Mouse (Mus musculus) MEL (cell line): ENCODE data around the gene Nup62. TPM values are rescaled to one million over a fixed set of nuclear protein-coding genes. Genes with fewer than 3 reads are reported as not detected.
A peak's percentile ranks its signal among the peaks of the same experiment; 100 is the strongest.

Source experiments
- DNase-seq: peaks from one replicate; pipeline ENCODE4 v3.0.0; 2011; ENCODE audit warnings: low read depth, low spot score
- H3K27ac ChIP-seq: 2 replicates; pipeline ENCODE4 v1.5.1; 2012; ENCODE audit warnings: low read depth, mild to moderate bottlenecking, control low read depth, low read length, moderate library complexity; ENCODE audit not compliant: control insufficient read depth
- H3K27me3 ChIP-seq, 2 experiments: fragments of 150-350 bp in 1 of 2; sonication (generic) in 1 of 2; 2 replicates each; pipeline ENCODE4 v1.6.1; 2012; ENCODE audit warnings: low read length in 2 of 2, mild to moderate bottlenecking in 2 of 2, improper control_type of control experiment in 1 of 2, moderate library complexity in 1 of 2; ENCODE audit not compliant: insufficient read depth in 2 of 2, control insufficient read depth in 1 of 2
- H3K36me3 ChIP-seq, 2 experiments: 2 replicates each; pipeline ENCODE4 v1.6.1; 2012 to 2014; ENCODE audit warnings: low read length in 2 of 2, improper control_type of control experiment in 1 of 2, inconsistent platforms in 1 of 2, mild to moderate bottlenecking in 1 of 2; ENCODE audit not compliant: insufficient read depth in 2 of 2, control insufficient read depth in 1 of 2
- H3K4me1 ChIP-seq, 2 experiments: fragments of 150-350 bp in 1 of 2; sonication (generic) in 1 of 2; 2 replicates each; pipeline ENCODE4 v1.6.1; 2012; ENCODE audit warnings: low read length in 2 of 2, improper control_type of control experiment in 1 of 2, mild to moderate bottlenecking in 1 of 2; ENCODE audit not compliant: insufficient read depth in 2 of 2, control insufficient read depth in 1 of 2
- H3K4me3 ChIP-seq, 2 experiments: fragments of 150-350 bp in 1 of 2; sonication (generic) in 1 of 2; 2 replicates each; pipeline ENCODE4 v1.5.1; 2012; ENCODE audit warnings: low read depth in 2 of 2, low read length in 2 of 2, mild to moderate bottlenecking in 2 of 2, moderate library complexity in 2 of 2, control low read depth in 1 of 2, improper control_type of control experiment in 1 of 2; ENCODE audit not compliant: control insufficient read depth in 1 of 2, insufficient read depth in 1 of 2
- H3K79me2 ChIP-seq: 2 replicates; pipeline ENCODE4 v1.6.1; 2012; ENCODE audit warnings: mild to moderate bottlenecking, low read length, moderate library complexity; ENCODE audit not compliant: control insufficient read depth, poor library complexity, insufficient read depth
- H3K9ac ChIP-seq: 2 replicates; pipeline ENCODE4 v1.6.1; 2012; ENCODE audit warnings: low read depth, mild to moderate bottlenecking, control low read depth, low read length, moderate library complexity; ENCODE audit not compliant: control insufficient read depth, poor library complexity, severe bottlenecking
- H3K9me3 ChIP-seq: fragments of 150-350 bp; sonication (generic); replicated peaks from 2 replicates; pipeline ENCODE4 v1.6.1; 2012; ENCODE audit warnings: mild to moderate bottlenecking, low read length, improper control_type of control experiment, moderate library complexity; ENCODE audit not compliant: insufficient read depth
- CHD1 ChIP-seq: IDR thresholded peaks from 2 replicates; pipeline ENCODE4 v1.6.1; 2012; ENCODE audit warnings: low read depth, mild to moderate bottlenecking, inconsistent platforms, low read length, improper control_type of control experiment
- CTCF ChIP-seq, 3 experiments: IDR thresholded peaks in 2 of 3; conservative IDR thresholded peaks in 1 of 3; 2 replicates each; pipeline ENCODE4 v1.5.1; 2011 to 2012; ENCODE audit warnings: low read length in 3 of 3, low read depth in 2 of 3, mild to moderate bottlenecking in 2 of 3, improper control_type of control experiment in 1 of 3, inconsistent platforms in 1 of 3, mixed read lengths in 1 of 3, moderate library complexity in 1 of 3; ENCODE audit not compliant: control insufficient read depth in 1 of 3, insufficient read depth in 1 of 3, poor library complexity in 1 of 3, severe bottlenecking in 1 of 3
- E2F4 ChIP-seq: IDR thresholded peaks from 2 replicates; pipeline ENCODE4 v1.6.1; 2011; ENCODE audit warnings: low read depth, low read length, improper control_type of control experiment, borderline replicate concordance
- ELF1 ChIP-seq: IDR thresholded peaks from 2 replicates; pipeline ENCODE4 v1.6.1; 2014; ENCODE audit warnings: low read depth, mild to moderate bottlenecking, inconsistent platforms, low read length, improper control_type of control experiment, moderate library complexity
- GATA1 ChIP-seq: IDR thresholded peaks from 2 replicates; pipeline ENCODE4 v1.6.1; 2011; ENCODE audit warnings: low read depth, low read length, improper control_type of control experiment
- KAT2A ChIP-seq: conservative IDR thresholded peaks from 2 replicates; pipeline ENCODE4 v1.6.1; 2012; ENCODE audit warnings: low read depth, low read length, improper control_type of control experiment, inconsistent platforms
- MXI1 ChIP-seq: IDR thresholded peaks from 2 replicates; pipeline ENCODE4 v1.6.1; 2011; ENCODE audit warnings: mild to moderate bottlenecking, low read depth, low read length, improper control_type of control experiment
- NRF1 ChIP-seq: IDR thresholded peaks from 2 replicates; pipeline ENCODE4 v1.6.1; 2014; ENCODE audit warnings: low read depth, mild to moderate bottlenecking, inconsistent platforms, low read length, improper control_type of control experiment, moderate library complexity; ENCODE audit not compliant: poor library complexity, insufficient read depth, severe bottlenecking
- POLR2AphosphoS2 ChIP-seq: IDR thresholded peaks from 2 replicates; pipeline ENCODE4 v1.6.1; 2011; ENCODE audit warnings: low read length, improper control_type of control experiment
- TAL1 ChIP-seq: IDR thresholded peaks from 2 replicates; pipeline ENCODE4 v1.6.1; 2012; ENCODE audit warnings: mild to moderate bottlenecking, inconsistent platforms, low read length, moderate library complexity, mixed read lengths
- TBP ChIP-seq: IDR thresholded peaks from 2 replicates; pipeline ENCODE4 v1.8.0; 2011; ENCODE audit warnings: low read depth, low read length, improper control_type of control experiment
- USF1 ChIP-seq: IDR thresholded peaks from 2 replicates; pipeline ENCODE4 v1.6.1; 2014; ENCODE audit warnings: low read depth, mild to moderate bottlenecking, inconsistent platforms, low read length, improper control_type of control experiment, moderate library complexity
- ZC3H11A ChIP-seq: IDR thresholded peaks from 2 replicates; pipeline ENCODE4 v1.6.1; 2012; ENCODE audit warnings: low read depth, mild to moderate bottlenecking, inconsistent platforms, low read length, improper control_type of control experiment
- ZKSCAN1 ChIP-seq: IDR thresholded peaks from 2 replicates; pipeline ENCODE4 v1.6.1; 2012; ENCODE audit warnings: low read depth, mild to moderate bottlenecking, inconsistent platforms, low read length, improper control_type of control experiment, moderate library complexity
- ZMIZ1 ChIP-seq: IDR thresholded peaks from 2 replicates; pipeline ENCODE4 v1.6.1; 2012; ENCODE audit warnings: low read depth, mild to moderate bottlenecking, inconsistent platforms, low read length, improper control_type of control experiment, moderate library complexity
- ZNF384 ChIP-seq: IDR thresholded peaks from 2 replicates; pipeline ENCODE4 v1.6.1; 2012; ENCODE audit warnings: low read depth, mild to moderate bottlenecking, inconsistent platforms, low read length, improper control_type of control experiment
- polyA plus RNA-seq, 2 experiments: library from polyadenylated mRNA; stranded (reverse) in 1 of 2; unstranded in 1 of 2; fragments of >175 nt in 1 of 2; fragments of >200 nt in 1 of 2; gene quantifications; 2 replicates each; pipeline versions ENCODE4 v1.2.1 to v1.2.4; 2012; ENCODE audit warnings: low replicate concordance in 2 of 2, low read depth in 1 of 2; ENCODE audit not compliant: insufficient read length in 2 of 2, insufficient read depth in 1 of 2, missing spikeins in 1 of 2
- total RNA-seq: library from RNA; depleted of rRNA; stranded (reverse); fragments of 300-350 nt; gene quantifications from 2 replicates; pipeline ENCODE4 v1.2.3, GENCODE M21; 2012

Nup62 gene
- total and polyA plus RNA-seq, 3 experiments = 136 to 235 TPM; not detected in 1

GRCm38 (mm10) chr7:44826771-44827170, 10.9 kb downstream of the Nup62 start:
- H3K4me1 ChIP-seq = peaks cover 14 to 16% of the 10 kb centered on the region in 2 experiments
- peaks cover 22 to 31% of the 10 kb centered on the region in 2 experiments for H3K36me3 ChIP-seq
- H3K9me3 ChIP-seq = no peaks in the 10 kb centered on the region
- no peak overlapping the region for H3K4me3 ChIP-seq
- H3K9ac ChIP-seq = no peak overlapping the region
- no peak for TF ChIP-seq E2F4
- TF ChIP-seq USF1 = no peak
- no peak for TF ChIP-seq TBP
- TF ChIP-seq GATA1 = no peak
- TF ChIP-seq NRF1 = no peak
- TF ChIP-seq ZC3H11A = no peak
- no peak for TF ChIP-seq CHD1
- TF ChIP-seq TAL1 = no peak
- no peak for TF ChIP-seq ZNF384
- TF ChIP-seq MXI1 = no peak
- no peak for TF ChIP-seq ELF1
- H3K27ac ChIP-seq = no peak overlapping the region
- DNase-seq = no peak
- no peaks in the 10 kb centered on the region for H3K27me3 ChIP-seq
- H3K79me2 ChIP-seq = peaks cover 83% of the 10 kb centered on the region

DNA sequence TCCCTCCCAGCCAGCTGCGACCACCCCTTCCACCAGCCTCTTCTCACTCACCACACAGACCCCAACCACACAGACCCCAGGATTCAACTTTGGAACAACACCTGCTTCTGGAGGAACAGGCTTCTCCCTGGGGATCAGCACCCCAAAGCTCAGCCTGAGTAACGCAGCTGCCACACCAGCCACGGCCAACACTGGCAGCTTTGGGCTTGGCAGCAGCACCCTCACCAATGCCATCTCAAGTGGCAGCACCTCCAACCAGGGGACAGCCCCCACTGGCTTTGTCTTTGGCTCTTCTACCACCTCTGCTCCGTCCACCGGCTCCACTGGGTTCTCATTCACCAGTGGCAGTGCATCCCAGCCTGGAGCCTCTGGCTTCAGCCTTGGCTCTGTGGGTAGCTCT, 12.8 kb downstream of the Nup62 start:
- Histone ChIP-seq H3K4me3 (no peak overlapping the region), H3K27ac (no peak overlapping the region), H3K4me1 (peaks cover 3 to 6% of the 10 kb centered on the region in 2 experiments), H3K36me3 (peaks cover 7 to 23% of the 10 kb centered on the region in 2 experiments), H3K79me2 (peaks cover 66% of the 10 kb centered on the region), H3K27me3 (no peaks in the 10 kb centered on the region), H3K9me3 (no peaks in the 10 kb centered on the region), H3K9ac (no peak overlapping the region)
- no peak for DNase-seq
- TF ChIP-seq TBP (no peak), MXI1 (no peak), KAT2A (no peak), ZKSCAN1 (no peak), CTCF (IDR thresholded peaks at IDR 0.05 in 2 of 3, conservative IDR thresholded peaks at IDR 0.05 in 1 of 3; ENCODE audit: control insufficient read depth in 1 of 3, insufficient read depth in 1 of 3, low read depth in 2 of 3, low read length in 3 of 3, poor library complexity in 1 of 3, severe bottlenecking in 1 of 3) (no peak), ZMIZ1 (no peak), GATA1 (no peak), E2F4 (no peak)

DNA sequence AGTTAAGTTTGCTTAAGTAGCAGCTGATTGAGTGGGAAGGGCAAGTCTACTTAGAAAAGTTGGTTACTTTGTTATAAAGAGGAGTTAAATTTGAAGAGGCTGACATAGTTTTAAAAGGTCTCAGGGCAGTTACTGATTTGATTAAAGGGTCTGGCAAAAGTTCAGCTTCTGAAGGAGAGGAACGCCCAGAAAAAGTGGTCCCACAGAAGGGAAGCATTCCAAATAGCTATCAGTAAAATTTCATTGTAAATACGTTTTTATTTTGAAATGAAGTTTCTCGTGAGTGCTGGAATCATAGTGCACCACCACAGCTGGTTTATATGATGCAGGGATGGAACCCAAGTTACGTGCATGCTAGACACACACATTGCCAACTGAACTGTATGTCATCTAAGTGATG, 16.9 kb downstream of the Nup62 start:
- H3K9ac ChIP-seq = no peak overlapping the region
- no peaks in the 10 kb centered on the region for H3K4me1 ChIP-seq
- peaks cover 0 to 3% of the 10 kb centered on the region in 2 experiments; a peak in 1 of 4 replicates for H3K36me3 ChIP-seq
- H3K79me2 ChIP-seq = peaks cover 25% of the 10 kb centered on the region
- TF ChIP-seq MXI1 (no peak), POLR2AphosphoS2 (peak; percentile 70)
- H3K4me3 ChIP-seq = no peak overlapping the region
- no peak overlapping the region for H3K27ac ChIP-seq
- DNase-seq = no peak
- H3K9me3 ChIP-seq = no peaks in the 10 kb centered on the region
- no peaks in the 10 kb centered on the region for H3K27me3 ChIP-seq
